Comparison of ENCODE assay signal across 7 mouse cellular contexts in genomic region chr14:19584804-19585667, GRCm38 (mm10). TPM values are rescaled to one million over a fixed set of nuclear protein-coding genes. Genes with fewer than 3 reads are reported as not detected.
DNase-seq lines count a peak whose midpoint lies in the region; ATAC-seq and TF ChIP-seq lines count a peak whose summit lies in the region.
"Not testable (repeated sequence)": the region's sequence is repeated elsewhere in the genome, so short reads cannot be mapped to it uniquely, and the experiment has no call there.

TSS of gene Gm2237 (minus strand) at chr14:19585135.

- DNase-seq in adrenal gland, postnatal 14 days = peak; percentile 44
- DNase-seq in forebrain, embryonic 10.5 days (ENCODE audit: extremely low spot score, low spot score) = peak; percentile 18
- peak; percentile 25 for DNase-seq in kidney, adult 18-20 months
- DNase-seq in midbrain, embryonic 10.5 days (ENCODE audit: low spot score) = peak; percentile 43

- ATAC-seq in heart, embryonic 13.5 days (ENCODE audit: extremely low read depth, insufficient number of reproducible peaks, low FRiP score, low TSS enrichment); limb, embryonic 12.5 days (ENCODE audit: insufficient number of reproducible peaks, insufficient read depth, low FRiP score, low TSS enrichment, low read depth): not testable (repeated sequence)

- TF ChIP-seq CTCF in small intestine, adult 2 months (IDR thresholded peaks at IDR 0.05; ENCODE audit: extremely low read depth, insufficient read length, insufficient replicate concordance, low read depth, low read length) = not testable (repeated sequence)

- H3K27ac ChIP-seq in forebrain, embryonic 10.5 days = peak within 1 kb of the TSS; percentile 88
- H3K27ac ChIP-seq in heart, embryonic 13.5 days (replicated peaks) = peak within 1 kb of the TSS; percentile 62
- H3K27ac ChIP-seq in limb, embryonic 12.5 days = peak within 1 kb of the TSS; percentile 70
- H3K27ac ChIP-seq in midbrain, embryonic 10.5 days (replicated peaks) = peak within 1 kb of the TSS; percentile 86
- not testable (repeated sequence) for H3K27ac ChIP-seq in small intestine, adult 2 months (ENCODE audit: insufficient read depth, low read depth, low read length)

- H3K4me1 ChIP-seq in forebrain, embryonic 10.5 days; heart, embryonic 13.5 days; limb, embryonic 12.5 days (replicated peaks); midbrain, embryonic 10.5 days; small intestine, adult 2 months (ENCODE audit: control insufficient read depth, insufficient read depth, insufficient read length, low read length): not testable (repeated sequence)

- TF ChIP-seq POLR2A in small intestine, adult 2 months (IDR thresholded peaks at IDR 0.05; ENCODE audit: low read depth, low read length) = not testable (repeated sequence)

- 1% methylated on average over 31 of the region's 62 CpGs for WGBS in forebrain, embryonic 10.5 days
- WGBS in heart, embryonic 13.5 days = 0% methylated on average over 13 of the region's 62 CpGs
- WGBS in limb, embryonic 12.5 days = 0% methylated on average over 17 of the region's 62 CpGs
- under 1% methylated on average over 42 of the region's 62 CpGs for WGBS in midbrain, embryonic 10.5 days
- 1% methylated on average over 48 of the region's 62 CpGs for WGBS in small intestine, adult 2 months

- not testable (repeated sequence) for H3K9me3 ChIP-seq in forebrain, embryonic 10.5 days; heart, embryonic 13.5 days; limb, embryonic 12.5 days; midbrain, embryonic 10.5 days (replicated peaks)

- H3K4me2 ChIP-seq in heart, embryonic 13.5 days = peak within 1 kb of the TSS; percentile 63
- H3K4me2 ChIP-seq in limb, embryonic 12.5 days = peak within 1 kb of the TSS; percentile 54

- H3K36me3 ChIP-seq in forebrain, embryonic 10.5 days (replicated peaks); heart, embryonic 13.5 days; limb, embryonic 12.5 days; midbrain, embryonic 10.5 days; small intestine, adult 2 months (ENCODE audit: control insufficient read depth, insufficient read depth, low read length): not testable (repeated sequence)

- H3K4me3 ChIP-seq in forebrain, embryonic 10.5 days = peak within 1 kb of the TSS; percentile 55
- peak within 1 kb of the TSS; percentile 55 for H3K4me3 ChIP-seq in heart, embryonic 13.5 days
- peak within 1 kb of the TSS; percentile 50 for H3K4me3 ChIP-seq in limb, embryonic 12.5 days (replicated peaks)
- peak within 1 kb of the TSS; percentile 57 for H3K4me3 ChIP-seq in midbrain, embryonic 10.5 days
- H3K4me3 ChIP-seq in small intestine, adult 2 months (ENCODE audit: low read depth, low read length) = peak within 1 kb of the TSS; percentile 67

- not testable (repeated sequence) for H3K27me3 ChIP-seq in forebrain, embryonic 10.5 days (ENCODE audit: poor library complexity, severe bottlenecking); heart, embryonic 13.5 days (replicated peaks); limb, embryonic 12.5 days; midbrain, embryonic 10.5 days (ENCODE audit: low read depth, poor library complexity, severe bottlenecking); small intestine, adult 2 months (ENCODE audit: control insufficient read depth, insufficient read depth, low read length)

- peak within 1 kb of the TSS; percentile 82 for H3K9ac ChIP-seq in heart, embryonic 13.5 days
- peak within 1 kb of the TSS; percentile 70 for H3K9ac ChIP-seq in limb, embryonic 12.5 days (replicated peaks)

RNA-seq across cellular contexts. Expression of gene Gm2237, which starts in this region (rescaled TPM):
- 1.9 and 2.1 TPM in 2 replicates for total RNA-seq in adrenal gland, postnatal 14 days (2021)
- polyA plus RNA-seq in forebrain, embryonic 10.5 days (2016; fragmentation: Nextera tagmentation; extraction: Ambion mirVana) = 2.5 and 3.2 TPM in 2 replicates
- polyA plus RNA-seq in heart, embryonic 13.5 days (2015; fragmentation: Nextera tagmentation; extraction: Ambion mirVana) = 1.8 and 2.9 TPM in 2 replicates
- polyA plus RNA-seq in limb, embryonic 12.5 days (2016; fragmentation: Nextera tagmentation; extraction: Ambion mirVana) = 2.3 and 3.2 TPM in 2 replicates
- polyA plus RNA-seq in midbrain, embryonic 10.5 days (2016; fragmentation: Nextera tagmentation; extraction: Ambion mirVana) = 2.9 and 3.0 TPM in 2 replicates
- polyA plus RNA-seq in small intestine, adult 2 months (2012; rRNA removed) = 0.05 and 0.10 TPM in 2 replicates
